Mouse (Mus musculus): Measurements from ENCODE around the gene Zfp770. TPM values are rescaled to one million over a fixed set of nuclear protein-coding genes. Genes with fewer than 3 reads are reported as not detected.

Gene Zfp770
- polyA plus RNA-seq, 1 experiment from 2014 or later: 2.5 TPM

GRCm38 (mm10) chr2:114174651-114175484 is 26.4 kb downstream of the Zfp770 start:
- H3K27me3 ChIP-seq (ENCODE audit: low read depth, poor library complexity, severe bottlenecking): no peaks in the 10 kb centered on the region
- no peaks in the 10 kb centered on the region for H3K9me3 ChIP-seq (replicated peaks)
- H3K4me3 ChIP-seq: peak overlapping the region; percentile 93
- WGBS: under 1% methylated on average over 44 of the region's 44 CpGs
- H3K4me1 ChIP-seq: peaks cover 12% of the 10 kb centered on the region
- DNase-seq (ENCODE audit: low spot score): peak; percentile 84
- H3K36me3 ChIP-seq: peaks cover 25% of the 10 kb centered on the region
- H3K27ac ChIP-seq (replicated peaks): peak overlapping the region; percentile 90

GRCm38 (mm10) chr2:114173248-114173647 is 28.0 kb downstream of the Zfp770 start:
- Histone ChIP-seq H3K27ac (replicated peaks) (no peak overlapping the region), H3K4me1 (peaks cover 12% of the 10 kb centered on the region), H3K36me3 (peaks cover 37% of the 10 kb centered on the region), H3K27me3 (ENCODE audit: low read depth, poor library complexity, severe bottlenecking) (no peaks in the 10 kb centered on the region), H3K4me3 (no peak overlapping the region; the same call in 1 of the 2 replicates), H3K9me3 (replicated peaks) (no peaks in the 10 kb centered on the region)
- DNase-seq (ENCODE audit: low spot score): no peak

- Histone ChIP-seq H3K36me3 (peaks cover 77% of the 10 kb centered on the region), H3K4me3 (no peak overlapping the region), H3K27me3 (ENCODE audit: low read depth, poor library complexity, severe bottlenecking) (no peaks in the 10 kb centered on the region), H3K4me1 (no peaks in the 10 kb centered on the region), H3K27ac (replicated peaks) (no peak overlapping the region), H3K9me3 (replicated peaks) (no peaks in the 10 kb centered on the region)
- no peak for DNase-seq (ENCODE audit: low spot score)
These were observed 33.4 kb downstream of the Zfp770 start for GRCm38 (mm10) chr2:114167837-114168236.

GRCm38 (mm10) chr2:114161978-114162377 is 39.3 kb downstream of the Zfp770 start:
- Histone ChIP-seq H3K36me3 (peaks cover 89% of the 10 kb centered on the region), H3K4me3 (no peak overlapping the region), H3K4me1 (no peaks in the 10 kb centered on the region), H3K27ac (replicated peaks) (no peak overlapping the region), H3K9me3 (replicated peaks) (no peaks in the 10 kb centered on the region), H3K27me3 (ENCODE audit: low read depth, poor library complexity, severe bottlenecking) (no peaks in the 10 kb centered on the region)
- DNase-seq (ENCODE audit: low spot score): no peak
- WGBS: 80% methylated on average over 1 of the region's 1 CpGs

- no peak for DNase-seq (ENCODE audit: low spot score)
- Histone ChIP-seq H3K36me3 (peaks cover 94% of the 10 kb centered on the region), H3K4me1 (no peaks in the 10 kb centered on the region), H3K27ac (replicated peaks) (no peak overlapping the region), H3K4me3 (no peak overlapping the region), H3K27me3 (ENCODE audit: low read depth, poor library complexity, severe bottlenecking) (no peaks in the 10 kb centered on the region), H3K9me3 (replicated peaks) (no peaks in the 10 kb centered on the region)
- 92% methylated on average over 4 of the region's 4 CpGs for WGBS
These were observed 43.9 kb downstream of the Zfp770 start for GRCm38 (mm10) chr2:114157345-114157744.

- Histone ChIP-seq H3K4me3 (no peak overlapping the region), H3K9me3 (replicated peaks) (no peaks in the 10 kb centered on the region), H3K27ac (replicated peaks) (no peak overlapping the region), H3K4me1 (no peaks in the 10 kb centered on the region), H3K36me3 (peaks cover 96% of the 10 kb centered on the region), H3K27me3 (ENCODE audit: low read depth, poor library complexity, severe bottlenecking) (no peaks in the 10 kb centered on the region)
- no peak for DNase-seq (ENCODE audit: low spot score)
- 92% methylated on average over 1 of the region's 1 CpGs for whole genome bisulfite sequencing
These were observed 44.6 kb downstream of the Zfp770 start for GRCm38 (mm10) chr2:114156639-114157038.

GRCm38 (mm10) chr2:114153247-114153646 is 48.0 kb downstream of the Zfp770 start:
- Histone ChIP-seq H3K9me3 (replicated peaks) (no peaks in the 10 kb centered on the region), H3K27ac (replicated peaks) (no peak overlapping the region), H3K4me3 (no peak overlapping the region), H3K4me1 (no peaks in the 10 kb centered on the region), H3K36me3 (peaks cover 97% of the 10 kb centered on the region), H3K27me3 (ENCODE audit: low read depth, poor library complexity, severe bottlenecking) (no peaks in the 10 kb centered on the region)
- no peak for DNase-seq (ENCODE audit: low spot score)
- 91% methylated on average over 6 of the region's 6 CpGs for WGBS

- Histone ChIP-seq H3K4me3 (no peak overlapping the region), H3K27me3 (ENCODE audit: low read depth, poor library complexity, severe bottlenecking) (no peaks in the 10 kb centered on the region), H3K9me3 (replicated peaks) (no peaks in the 10 kb centered on the region), H3K36me3 (peaks cover 97% of the 10 kb centered on the region), H3K27ac (replicated peaks) (no peak overlapping the region), H3K4me1 (no peaks in the 10 kb centered on the region)
- no peak for DNase-seq (ENCODE audit: low spot score)
- WGBS: 95% methylated on average over 15 of the region's 15 CpGs
These were observed 54.3 kb downstream of the Zfp770 start for GRCm38 (mm10) chr2:114146864-114147458.

GRCm38 (mm10) chr2:114145315-114145801 is 55.9 kb downstream of the Zfp770 start:
- H3K36me3 ChIP-seq: peaks cover 97% of the 10 kb centered on the region

GRCm38 (mm10) chr2:114144915-114145314 is 56.4 kb downstream of the Zfp770 start:
- Histone ChIP-seq H3K27me3 (ENCODE audit: low read depth, poor library complexity, severe bottlenecking) (no peaks in the 10 kb centered on the region), H3K4me1 (no peaks in the 10 kb centered on the region), H3K9me3 (replicated peaks) (no peaks in the 10 kb centered on the region), H3K27ac (replicated peaks) (no peak overlapping the region), H3K36me3 (peaks cover 97% of the 10 kb centered on the region), H3K4me3 (no peak overlapping the region)
- DNase-seq (ENCODE audit: low spot score): no peak
- 94% methylated on average over 5 of the region's 5 CpGs for WGBS

More at GRCm38 (mm10) chr2:114145315-114145801, 55.9 kb downstream of the Zfp770 start:
- Histone ChIP-seq H3K27ac (replicated peaks) (no peak overlapping the region), H3K4me3 (no peak overlapping the region), H3K27me3 (ENCODE audit: low read depth, poor library complexity, severe bottlenecking) (no peaks in the 10 kb centered on the region), H3K4me1 (no peaks in the 10 kb centered on the region), H3K9me3 (replicated peaks) (no peaks in the 10 kb centered on the region)
- DNase-seq (ENCODE audit: low spot score): peak; percentile 24
- WGBS: 90% methylated on average over 6 of the region's 6 CpGs

GRCm38 (mm10) chr2:114143842-114144241 is 57.4 kb downstream of the Zfp770 start:
- no peak overlapping the region for H3K27ac ChIP-seq (replicated peaks)
- WGBS: 95% methylated on average over 6 of the region's 6 CpGs
- no peak for DNase-seq (ENCODE audit: low spot score)
- H3K9me3 ChIP-seq (replicated peaks): no peaks in the 10 kb centered on the region
- H3K27me3 ChIP-seq (ENCODE audit: low read depth, poor library complexity, severe bottlenecking): no peaks in the 10 kb centered on the region
- H3K36me3 ChIP-seq: peaks cover 97% of the 10 kb centered on the region
- no peaks in the 10 kb centered on the region for H3K4me1 ChIP-seq
- H3K4me3 ChIP-seq: no peak overlapping the region
